Mouse (Mus musculus): ENCODE results near the gene Asic3. TPM values are rescaled to one million over a fixed set of nuclear protein-coding genes. Genes with fewer than 3 reads are reported as not detected.

The Asic3 gene
- polyA plus RNA-seq, 1 experiment = not detected

DNA sequence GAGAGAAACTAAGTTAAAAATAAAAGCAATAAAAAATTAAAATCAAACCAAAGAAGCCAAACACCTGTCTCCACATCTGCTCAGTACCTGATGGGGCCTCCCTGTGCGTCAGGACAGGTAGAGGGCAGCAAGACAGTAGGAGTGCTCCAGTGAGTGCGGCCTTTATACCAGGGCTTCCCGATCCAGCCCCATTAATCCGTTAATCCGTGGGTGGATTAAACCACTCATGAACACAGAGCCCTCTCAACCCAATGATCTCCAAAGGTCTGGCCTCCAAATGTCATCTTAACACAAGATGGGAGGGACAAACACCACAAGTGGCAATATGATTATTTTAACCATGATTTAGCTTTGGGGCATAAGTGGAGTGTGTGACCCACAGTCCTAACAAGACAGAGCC is 39.4 kb upstream of the Asic3 start:
- WGBS = 92% methylated on average over 5 of the region's 5 CpGs
- no peak overlapping the region for H3K27ac ChIP-seq (ENCODE audit: control insufficient read depth, insufficient read depth, low read depth, low read length, poor library complexity)
- TF ChIP-seq CTCF (IDR thresholded peaks at IDR 0.05; ENCODE audit: control insufficient read depth, insufficient read depth, low read length) (no peak), POLR2A (IDR thresholded peaks at IDR 0.05; ENCODE audit: borderline replicate concordance, control insufficient read depth, low read depth, low read length) (no peak)
- H3K4me1 ChIP-seq (ENCODE audit: control insufficient read depth, insufficient read depth, low read length) = no peaks in the 10 kb centered on the region
- H3K4me3 ChIP-seq (replicated peaks; ENCODE audit: control insufficient read depth, low read depth, low read length) = no peak overlapping the region

DNA sequence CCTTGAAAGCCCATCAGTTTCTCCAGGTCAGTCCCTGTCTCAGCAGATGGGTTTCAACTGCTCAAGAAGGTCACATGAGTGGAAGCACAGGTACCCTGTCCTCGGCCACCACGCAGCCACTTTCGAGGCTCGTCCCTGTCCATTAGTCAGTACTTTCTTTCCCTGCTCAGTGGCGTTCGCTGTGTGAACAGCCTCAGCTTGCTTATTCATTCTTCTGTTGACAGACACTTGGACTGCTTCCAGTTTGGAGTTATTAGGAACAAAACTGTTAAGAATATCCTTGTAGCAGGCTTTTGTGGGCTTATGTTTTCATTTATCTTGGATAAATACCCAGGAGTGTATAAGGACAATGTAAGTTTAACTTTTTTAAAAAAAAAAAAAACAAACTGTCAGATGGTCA is 39.0 kb upstream of the Asic3 start:
- Histone ChIP-seq H3K4me3 (replicated peaks; ENCODE audit: control insufficient read depth, low read depth, low read length) (no peak overlapping the region), H3K4me1 (ENCODE audit: control insufficient read depth, insufficient read depth, low read length) (no peaks in the 10 kb centered on the region), H3K27ac (ENCODE audit: control insufficient read depth, insufficient read depth, low read depth, low read length, poor library complexity) (no peak overlapping the region)
- TF ChIP-seq CTCF (IDR thresholded peaks at IDR 0.05; ENCODE audit: control insufficient read depth, insufficient read depth, low read length) = no peak
- no peak for TF ChIP-seq POLR2A (IDR thresholded peaks at IDR 0.05; ENCODE audit: borderline replicate concordance, control insufficient read depth, low read depth, low read length)
- 25% methylated on average over 6 of the region's 6 CpGs for WGBS

DNA sequence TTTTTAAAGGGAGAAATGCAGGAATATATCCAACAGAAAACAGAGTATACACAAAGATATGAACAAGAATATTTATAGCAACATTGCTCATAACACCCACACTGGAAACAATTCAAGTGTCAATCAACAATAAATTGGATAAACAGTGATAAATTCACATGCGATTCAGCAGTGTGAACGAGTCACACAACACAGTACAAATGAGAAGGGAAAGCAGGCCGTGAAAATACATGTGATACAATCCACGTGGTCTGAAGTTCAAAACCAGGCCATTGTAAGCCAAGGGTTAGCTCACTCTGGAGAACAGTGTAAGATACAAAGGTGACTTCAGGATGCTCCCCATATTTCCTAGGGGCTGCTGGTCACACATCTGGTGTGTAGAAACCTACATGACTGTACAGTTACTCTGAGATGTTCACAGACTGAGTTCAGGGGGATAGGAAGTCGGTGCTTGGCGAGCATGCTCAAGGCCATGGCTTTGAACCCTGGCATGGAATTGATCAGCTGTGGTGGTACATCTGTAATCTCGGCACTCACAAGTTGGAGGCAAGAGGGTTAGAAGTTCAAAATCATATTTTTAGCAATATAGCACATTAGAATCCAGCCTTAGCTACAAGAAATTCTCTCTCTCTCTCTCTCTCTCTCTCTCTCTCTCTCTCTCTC is 38.4 kb upstream of the Asic3 start:
- Histone ChIP-seq H3K27ac (ENCODE audit: control insufficient read depth, insufficient read depth, low read depth, low read length, poor library complexity) (no peak overlapping the region), H3K4me3 (replicated peaks; ENCODE audit: control insufficient read depth, low read depth, low read length) (no peak overlapping the region), H3K4me1 (ENCODE audit: control insufficient read depth, insufficient read depth, low read length) (no peaks in the 10 kb centered on the region)
- TF ChIP-seq CTCF (IDR thresholded peaks at IDR 0.05; ENCODE audit: control insufficient read depth, insufficient read depth, low read length) = no peak
- TF ChIP-seq POLR2A (IDR thresholded peaks at IDR 0.05; ENCODE audit: borderline replicate concordance, control insufficient read depth, low read depth, low read length) = no peak
- 76% methylated on average over 7 of the region's 7 CpGs for WGBS

DNA sequence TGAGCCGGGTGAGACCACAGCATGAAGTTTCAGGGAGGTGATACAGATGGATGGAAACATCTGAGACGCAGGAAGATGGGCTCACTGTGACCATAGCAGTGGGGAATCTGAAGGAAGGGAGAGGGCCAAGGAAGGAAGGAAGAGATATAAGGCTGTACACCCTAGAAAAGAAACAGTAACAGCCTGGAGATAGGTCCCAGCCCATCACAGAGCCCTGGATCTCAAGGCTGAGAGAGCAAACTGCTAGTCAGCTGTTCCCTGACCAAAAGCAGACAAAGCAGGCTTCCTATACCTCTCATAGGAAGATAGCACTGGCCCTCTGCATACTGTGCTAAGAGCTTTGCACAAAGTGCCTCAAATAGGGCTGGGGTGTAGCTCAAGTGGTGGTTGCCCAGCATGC is 34.5 kb upstream of the Asic3 start:
- no peak overlapping the region for H3K27ac ChIP-seq (ENCODE audit: control insufficient read depth, insufficient read depth, low read depth, low read length, poor library complexity)
- WGBS = 78% methylated on average over 2 of the region's 2 CpGs
- TF ChIP-seq POLR2A (IDR thresholded peaks at IDR 0.05; ENCODE audit: borderline replicate concordance, control insufficient read depth, low read depth, low read length) = no peak
- no peak for TF ChIP-seq CTCF (IDR thresholded peaks at IDR 0.05; ENCODE audit: control insufficient read depth, insufficient read depth, low read length)
- no peak overlapping the region for H3K4me3 ChIP-seq (replicated peaks; ENCODE audit: control insufficient read depth, low read depth, low read length)
- peaks cover 1% of the 10 kb centered on the region for H3K4me1 ChIP-seq (ENCODE audit: control insufficient read depth, insufficient read depth, low read length)

DNA sequence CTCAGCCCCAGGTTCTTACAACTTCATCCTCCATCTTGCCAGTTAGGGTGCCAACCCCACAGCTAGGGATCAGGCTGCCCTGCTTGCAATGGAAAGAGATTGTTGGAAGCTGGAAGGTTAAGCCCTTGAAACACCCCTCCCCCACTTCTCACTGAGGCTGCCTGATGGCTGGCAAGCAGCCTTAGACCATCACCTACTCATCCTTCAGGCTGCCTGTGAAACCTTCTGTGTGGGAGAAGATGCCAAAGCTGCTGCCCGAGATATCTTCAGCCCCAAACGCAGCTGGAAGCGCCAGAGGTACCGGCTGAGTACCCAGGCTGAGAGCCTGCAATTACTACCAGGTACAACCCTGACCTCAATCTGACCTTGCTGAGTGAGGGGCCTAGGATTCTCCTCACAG is 33.7 kb upstream of the Asic3 start:
- peaks cover 4% of the 10 kb centered on the region for H3K4me1 ChIP-seq (ENCODE audit: control insufficient read depth, insufficient read depth, low read length)
- no peak for TF ChIP-seq POLR2A (IDR thresholded peaks at IDR 0.05; ENCODE audit: borderline replicate concordance, control insufficient read depth, low read depth, low read length)
- TF ChIP-seq CTCF (IDR thresholded peaks at IDR 0.05; ENCODE audit: control insufficient read depth, insufficient read depth, low read length) = no peak
- WGBS = 86% methylated on average over 4 of the region's 4 CpGs
- no peak overlapping the region for H3K4me3 ChIP-seq (replicated peaks; ENCODE audit: control insufficient read depth, low read depth, low read length)
- H3K27ac ChIP-seq (ENCODE audit: control insufficient read depth, insufficient read depth, low read depth, low read length, poor library complexity) = no peak overlapping the region

DNA sequence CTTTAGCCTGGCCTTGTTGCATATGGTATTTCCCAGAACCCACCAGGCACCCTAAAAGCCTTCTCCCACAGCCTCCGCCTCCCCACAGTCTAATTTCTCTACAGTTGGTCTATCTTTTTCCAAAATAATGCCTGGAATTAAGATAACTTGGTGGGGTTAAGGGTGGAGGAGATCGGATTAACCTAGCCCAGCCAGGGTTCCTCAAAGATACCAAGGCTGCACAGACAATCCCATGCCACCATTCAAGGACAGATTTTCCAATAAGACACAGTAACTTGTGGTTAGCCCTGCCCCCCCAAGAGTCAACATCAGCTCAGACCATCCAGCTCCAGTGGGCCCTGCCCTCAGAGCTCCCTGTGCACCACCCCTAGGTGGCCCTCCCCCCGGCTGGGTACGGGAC is 32.7 kb upstream of the Asic3 start:
- H3K4me3 ChIP-seq (replicated peaks; ENCODE audit: control insufficient read depth, low read depth, low read length) = no peak overlapping the region
- no peak overlapping the region for H3K27ac ChIP-seq (ENCODE audit: control insufficient read depth, insufficient read depth, low read depth, low read length, poor library complexity)
- no peak for TF ChIP-seq CTCF (IDR thresholded peaks at IDR 0.05; ENCODE audit: control insufficient read depth, insufficient read depth, low read length)
- no peak for TF ChIP-seq POLR2A (IDR thresholded peaks at IDR 0.05; ENCODE audit: borderline replicate concordance, control insufficient read depth, low read depth, low read length)
- WGBS = 76% methylated on average over 4 of the region's 4 CpGs
- peaks cover 4% of the 10 kb centered on the region for H3K4me1 ChIP-seq (ENCODE audit: control insufficient read depth, insufficient read depth, low read length)

DNA sequence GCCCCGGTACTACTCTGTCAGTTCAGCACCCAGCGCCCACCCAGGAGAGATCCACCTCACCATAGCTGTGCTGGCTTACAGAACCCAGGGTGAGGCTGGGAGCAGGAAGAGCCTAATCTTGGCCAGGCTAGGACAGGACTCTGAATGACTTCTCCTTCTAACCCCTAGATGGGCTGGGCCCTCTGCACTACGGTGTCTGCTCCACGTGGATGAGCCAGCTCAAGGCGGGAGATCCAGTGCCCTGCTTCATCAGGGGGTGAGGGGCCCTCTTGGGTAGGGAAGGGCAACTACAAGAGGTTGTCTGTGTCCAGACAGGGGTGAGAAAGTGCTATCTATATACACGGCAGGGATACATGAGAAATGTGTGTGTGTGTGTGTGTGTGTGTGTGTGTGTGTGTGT is 31.7 kb upstream of the Asic3 start:
- TF ChIP-seq POLR2A (IDR thresholded peaks at IDR 0.05; ENCODE audit: borderline replicate concordance, control insufficient read depth, low read depth, low read length) (no peak), CTCF (IDR thresholded peaks at IDR 0.05; ENCODE audit: control insufficient read depth, insufficient read depth, low read length) (no peak)
- 82% methylated on average over 6 of the region's 6 CpGs for WGBS

DNA sequence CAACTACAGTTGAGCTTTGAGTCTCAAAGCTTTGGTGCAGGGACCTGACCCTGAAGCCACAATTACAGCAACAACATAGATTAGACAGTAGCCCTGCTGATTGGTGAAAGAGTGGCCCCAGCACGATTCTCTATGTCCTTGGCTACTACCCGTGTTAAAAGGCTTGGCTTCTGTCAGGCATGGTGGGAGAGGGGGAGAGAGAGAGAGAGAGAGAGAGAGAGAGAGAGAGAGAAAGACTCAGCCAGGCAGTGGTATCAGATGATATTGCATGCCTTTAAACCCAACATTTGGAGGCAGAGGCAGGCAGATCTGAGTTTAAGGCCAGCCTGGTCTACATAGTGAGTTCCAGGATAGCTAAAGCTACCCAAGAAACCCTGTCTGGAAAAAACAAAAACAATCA is 31.2 kb upstream of the Asic3 start:
- no peak for TF ChIP-seq CTCF (IDR thresholded peaks at IDR 0.05; ENCODE audit: control insufficient read depth, insufficient read depth, low read length)
- no peak for TF ChIP-seq POLR2A (IDR thresholded peaks at IDR 0.05; ENCODE audit: borderline replicate concordance, control insufficient read depth, low read depth, low read length)
- no peak overlapping the region for H3K27ac ChIP-seq (ENCODE audit: control insufficient read depth, insufficient read depth, low read depth, low read length, poor library complexity)
- 63% methylated on average over 2 of the region's 2 CpGs for WGBS
- H3K4me1 ChIP-seq (ENCODE audit: control insufficient read depth, insufficient read depth, low read length) = peaks cover 4% of the 10 kb centered on the region
- no peak overlapping the region for H3K4me3 ChIP-seq (replicated peaks; ENCODE audit: control insufficient read depth, low read depth, low read length)

More for the DNA sequence above, 31.7 kb upstream of the Asic3 start:
- no peak overlapping the region for H3K27ac ChIP-seq (ENCODE audit: control insufficient read depth, insufficient read depth, low read depth, low read length, poor library complexity)
- H3K4me1 ChIP-seq (ENCODE audit: control insufficient read depth, insufficient read depth, low read length) = peaks cover 4% of the 10 kb centered on the region
- no peak overlapping the region for H3K4me3 ChIP-seq (replicated peaks; ENCODE audit: control insufficient read depth, low read depth, low read length)

All from bone marrow, adult 2 months (tissue).